Mouse (Mus musculus) c-Kit-positive CD71-positive TER-119-positive erythroid progenitor cells, embryonic 14.5 days (primary cell): ENCODE data around the gene Cdiptos.

Experiments used
- DNase-seq: peaks from one replicate; pipeline ENCODE4 v3.0.0-alpha.2; 2013; ENCODE audit warnings: low spot score

The Cdiptos gene

GRCm38 (mm10) chr7:126975950-126976866, at the start of gene Cdiptos:
Gene Cdiptos (minus strand): TSS chr7:126976098.
- DNase-seq = peak; percentile 96

GRCm38 (mm10) chr7:127024755-127025555, 49.1 kb upstream of the Cdiptos start:
- DNase-seq = no peak

GRCm38 (mm10) chr7:127023896-127024690, 48.2 kb upstream of the Cdiptos start:
- DNase-seq = no peak

GRCm38 (mm10) chr7:127023272-127023691, 47.4 kb upstream of the Cdiptos start:
- DNase-seq = no peak

- DNase-seq = no peak
Measured at GRCm38 (mm10) chr7:127022528-127023271, 46.8 kb upstream of the Cdiptos start.

GRCm38 (mm10) chr7:127021563-127022527, 45.9 kb upstream of the Cdiptos start:
- no peak for DNase-seq

- no peak for DNase-seq
Measured at GRCm38 (mm10) chr7:127020901-127021562, 45.1 kb upstream of the Cdiptos start, which contains the start of the genes Gm42742 and Prrt2. Gene Gm42742 (minus strand): TSS chr7:127021097. Gene Prrt2 (minus strand): TSS chr7:127021211.

- DNase-seq = no peak
Measured at GRCm38 (mm10) chr7:127020491-127020890, 44.6 kb upstream of the Cdiptos start.

- DNase-seq = no peak
Measured at GRCm38 (mm10) chr7:127020031-127020430, 44.1 kb upstream of the Cdiptos start.

GRCm38 (mm10) chr7:127019306-127019960, 43.5 kb upstream of the Cdiptos start:
- DNase-seq = no peak

- no peak for DNase-seq
Measured at GRCm38 (mm10) chr7:127018416-127019305, 42.8 kb upstream of the Cdiptos start.

- DNase-seq = no peak
Measured at GRCm38 (mm10) chr7:127017950-127018345, 42.0 kb upstream of the Cdiptos start.

GRCm38 (mm10) chr7:127016971-127017949, 41.4 kb upstream of the Cdiptos start, which contains the start of gene Pagr1a:
Gene Pagr1a (minus strand): TSS chr7:127017352.
- DNase-seq = peak; percentile 100

GRCm38 (mm10) chr7:127016486-127016938, 40.6 kb upstream of the Cdiptos start:
- DNase-seq = peak; percentile 62

GRCm38 (mm10) chr7:127016481-127016485, 40.4 kb upstream of the Cdiptos start, which contains the start of gene Pagr1b:
Gene Pagr1b (minus strand): TSS chr7:127016484.
- no peak for DNase-seq

GRCm38 (mm10) chr7:127016081-127016480, 40.2 kb upstream of the Cdiptos start:
- peak; percentile 45 for DNase-seq

GRCm38 (mm10) chr7:127014993-127015392, 39.1 kb upstream of the Cdiptos start:
- no peak for DNase-seq
